Mouse (Mus musculus) C2C12 (cell line): ENCODE measurements around the gene Ccnd1.

ENCODE experiments used
- CEBPB ChIP-seq: IDR thresholded peaks from one replicate; pipeline ENCODE4 v1.6.1; 2011; ENCODE audit warnings: low read depth, mild to moderate bottlenecking, control low read depth, moderate library complexity
- CTCF ChIP-seq: IDR thresholded peaks from one replicate; pipeline ENCODE4 v1.5.1; 2011; ENCODE audit not compliant: control insufficient read depth, insufficient read depth, insufficient read length
- MAX ChIP-seq: IDR thresholded peaks from one replicate; pipeline ENCODE4 v1.6.1; 2011; ENCODE audit warnings: mild to moderate bottlenecking, control low read depth
- MYOD1 ChIP-seq: IDR thresholded peaks from one replicate; pipeline ENCODE4 v1.6.1; 2011; ENCODE audit warnings: low read depth; ENCODE audit not compliant: control insufficient read depth, insufficient read length
- MYOG ChIP-seq: IDR thresholded peaks from one replicate; pipeline ENCODE4 v1.6.1; 2011; ENCODE audit not compliant: control insufficient read depth, insufficient read length; ENCODE audit errors: extremely low read depth
- USF1 ChIP-seq: IDR thresholded peaks from one replicate; pipeline ENCODE4 v1.6.1; 2011; ENCODE audit warnings: low read depth, mild to moderate bottlenecking, control low read depth, moderate library complexity

- TF ChIP-seq CTCF: no peak
- no peak for TF ChIP-seq MYOG
- TF ChIP-seq CEBPB: no peak
- no peak for TF ChIP-seq MYOD1
- no peak for TF ChIP-seq USF1
- no peak for TF ChIP-seq MAX
Observed at GRCm38 (mm10) chr7:144891863-144892262, 47.9 kb downstream of the Ccnd1 start.
